Comparison of ENCODE assay signal across 15 mouse cellular contexts in genomic region chr4:85884031-85884430, GRCm38 (mm10).
DNase-seq lines count a peak whose midpoint lies in the region; ATAC-seq and TF ChIP-seq lines count a peak whose summit lies in the region.
"Had no signal": no experiment of that assay in that cellular context is flagged by ENCODE, and none has a peak within 500 bp of the region (broad histone marks: within the 10 kb centered on the region; RNA-seq: fewer than 3 reads in every experiment).

No protein-coding gene starts in this region.

- no peaks in the 10 kb centered on the region for H3K4me1 ChIP-seq in liver, adult 2 months (ENCODE audit: control insufficient read depth, insufficient read depth, low read length)
- no peaks in the 10 kb centered on the region for H3K4me1 ChIP-seq in liver, embryonic 12.5 days
- H3K4me1 ChIP-seq in kidney, embryonic 14.5 days (ENCODE audit: control insufficient read depth, insufficient read depth, low read length), result no peaks in the 10 kb centered on the region
- H3K4me1 ChIP-seq: embryonic facial prominence, embryonic 12.5 days; liver, embryonic 15.5 days; midbrain, embryonic 12.5 days had no signal

- H3K9ac ChIP-seq in liver, adult 2 months (ENCODE audit: low read depth, low read length), result no peak overlapping the region
- H3K9ac ChIP-seq in liver, embryonic 12.5 days, result no peak overlapping the region
- H3K9ac ChIP-seq in kidney, embryonic 14.5 days (ENCODE audit: low read depth, low read length), result no peak overlapping the region
- H3K9ac ChIP-seq: embryonic facial prominence, embryonic 12.5 days; liver, embryonic 15.5 days; midbrain, embryonic 12.5 days had no signal

- no peak for TF ChIP-seq CTCF in liver, adult 2 months (IDR thresholded peaks at IDR 0.05; ENCODE audit: low read depth, low read length)

- ATAC-seq in liver, embryonic 12.5 days, result no peak
- ATAC-seq in kidney, embryonic 14.5 days (ENCODE audit: low FRiP score, low TSS enrichment), result 0 out of 2 replicates have a peak, but pooled peaks have one; percentile 52
- ATAC-seq in granulocyte monocyte progenitor cell, adult 5-6 weeks (replicated peaks; ENCODE audit: poor library complexity, severe bottlenecking), result no peak
- ATAC-seq: inflammation-experienced regulatory T-cells, adult 6 months had no signal

- H3K9me3 ChIP-seq in liver, embryonic 12.5 days (replicated peaks), result no peaks in the 10 kb centered on the region
- no peaks in the 10 kb centered on the region for H3K9me3 ChIP-seq in kidney, embryonic 14.5 days (ENCODE audit: control insufficient read depth, low read length)
- H3K9me3 ChIP-seq: embryonic facial prominence, embryonic 12.5 days; liver, embryonic 15.5 days; midbrain, embryonic 12.5 days had no signal

- H3K4me3 ChIP-seq in liver, adult 2 months (ENCODE audit: insufficient read depth, low read depth, low read length), result no peak overlapping the region
- H3K4me3 ChIP-seq in liver, embryonic 12.5 days, result no peak overlapping the region
- no peak overlapping the region for H3K4me3 ChIP-seq in kidney, embryonic 14.5 days (ENCODE audit: low read length)
- H3K4me3 ChIP-seq: embryonic facial prominence, embryonic 12.5 days; gastrocnemius, adult 2 months; liver, embryonic 15.5 days; midbrain, embryonic 12.5 days had no signal

- H3K27me3 ChIP-seq in liver, adult 2 months (ENCODE audit: control insufficient read depth, insufficient read depth, low read length), result no peaks in the 10 kb centered on the region
- H3K27me3 ChIP-seq in liver, embryonic 12.5 days (replicated peaks), result no peaks in the 10 kb centered on the region
- no peaks in the 10 kb centered on the region for H3K27me3 ChIP-seq in kidney, embryonic 14.5 days (ENCODE audit: control insufficient read depth, insufficient read depth, low read length)
- H3K27me3 ChIP-seq: CH12.LX; embryonic facial prominence, embryonic 12.5 days; liver, embryonic 15.5 days; midbrain, embryonic 12.5 days had no signal

- no peak for TF ChIP-seq POLR2A in liver, adult 2 months (IDR thresholded peaks at IDR 0.05; ENCODE audit: extremely low read depth, insufficient read depth, low read length)

- DNase-seq in liver, adult 2 months (ENCODE audit: extremely low read depth, low read depth, low spot score), result peak; percentile 1
- DNase-seq in kidney, postnatal 36 days, result peak; percentile 5
- peak; percentile 39 for DNase-seq in lung, postnatal 36 days
- no peak for DNase-seq in cerebellum, adult 9-10 months
- DNase-seq: cerebellum, postnatal 25 days; gastrocnemius, adult 2 months; heart, postnatal 4 days had no signal

- H3K79me2 ChIP-seq in liver, adult 2 months (ENCODE audit: control insufficient read depth, insufficient read depth, low read length), result no peaks in the 10 kb centered on the region

- no peak overlapping the region for H3K27ac ChIP-seq in liver, adult 2 months (replicated peaks; ENCODE audit: insufficient read depth, low read depth, low read length)
- H3K27ac ChIP-seq in liver, embryonic 12.5 days, result no peak overlapping the region
- H3K27ac ChIP-seq in kidney, embryonic 14.5 days (ENCODE audit: low read depth, low read length), result no peak overlapping the region
- H3K27ac ChIP-seq: embryonic facial prominence, embryonic 12.5 days; gastrocnemius, adult 2 months; liver, embryonic 15.5 days; midbrain, embryonic 12.5 days had no signal

- no peaks in the 10 kb centered on the region for H3K36me3 ChIP-seq in liver, adult 2 months (ENCODE audit: control insufficient read depth, insufficient read depth, low read length)
- no peaks in the 10 kb centered on the region for H3K36me3 ChIP-seq in liver, embryonic 12.5 days
- no peaks in the 10 kb centered on the region for H3K36me3 ChIP-seq in kidney, embryonic 14.5 days (ENCODE audit: control insufficient read depth, insufficient read depth, low read length)
- H3K36me3 ChIP-seq: embryonic facial prominence, embryonic 12.5 days; liver, embryonic 15.5 days; midbrain, embryonic 12.5 days had no signal

- H3K4me2 ChIP-seq in liver, embryonic 12.5 days, result no peak overlapping the region
- no peak overlapping the region for H3K4me2 ChIP-seq in kidney, embryonic 14.5 days (replicated peaks; ENCODE audit: low read depth, low read length)
- H3K4me2 ChIP-seq: embryonic facial prominence, embryonic 12.5 days; liver, embryonic 15.5 days; midbrain, embryonic 12.5 days had no signal

- WGBS in liver, adult 2 months, result 71% methylated on average over 4 of the region's 4 CpGs
- WGBS in liver, embryonic 12.5 days (ENCODE audit: insufficient replicate concordance), result 56% methylated on average over 4 of the region's 4 CpGs
- WGBS in kidney, embryonic 14.5 days, result 64% methylated on average over 4 of the region's 4 CpGs
